Mouse (Mus musculus) brown adipose tissue, adult 24 weeks (tissue): ENCODE results near the gene Tpmt. TPM values are rescaled to one million over a fixed set of nuclear protein-coding genes. Genes with fewer than 3 reads are reported as not detected.

Experiments used
- H3K27ac ChIP-seq: fragments of 200-500 bp; replicated peaks from 2 replicates; pipeline ENCODE4 v1.5.1; 2012; ENCODE audit warnings: low read depth, mild to moderate bottlenecking, low read length
- H3K4me1 ChIP-seq: fragments of 200-500 bp; 2 replicates; pipeline ENCODE4 v1.6.1; 2012; ENCODE audit warnings: low read length, mixed read lengths; ENCODE audit not compliant: control insufficient read depth, insufficient read depth, insufficient read length
- H3K4me3 ChIP-seq: fragments of 200-500 bp; 2 replicates; pipeline ENCODE4 v1.5.1; 2012; ENCODE audit warnings: low read depth, mild to moderate bottlenecking, low read length, moderate library complexity; ENCODE audit not compliant: insufficient read depth
- polyA plus RNA-seq: library from polyadenylated mRNA; stranded (reverse); fragments of >200 nt; gene quantifications from 2 replicates; pipeline ENCODE4 v1.2.4, GENCODE M21; 2012; ENCODE audit not compliant: missing spikeins, insufficient read depth, insufficient read length

The Tpmt gene
- polyA plus RNA-seq, 1 experiment = 32.8 TPM

DNA sequence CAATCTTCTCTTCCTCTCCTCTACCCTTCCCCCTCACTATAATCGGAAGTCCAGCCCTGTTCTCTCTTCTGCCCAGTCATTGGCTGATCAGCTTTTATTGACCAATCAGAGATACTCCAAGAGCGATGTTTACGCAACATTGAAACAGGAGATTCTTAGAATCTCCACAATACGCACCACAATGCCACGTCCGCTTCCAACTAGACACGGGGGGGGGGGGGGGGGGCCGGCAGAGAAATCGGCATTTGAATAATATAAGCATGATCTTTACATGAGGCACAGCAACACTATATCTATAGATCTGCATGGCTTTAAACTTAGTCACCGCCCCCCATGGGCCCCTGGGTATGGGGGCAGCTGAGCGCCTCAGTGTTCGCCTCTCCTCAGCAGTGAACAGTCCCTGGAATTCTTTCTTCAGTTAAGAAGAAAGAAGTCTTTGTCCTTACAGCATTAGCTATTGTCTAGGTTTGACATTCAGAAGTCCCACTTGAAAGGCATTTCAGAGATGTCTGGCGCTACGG is 69.4 kb downstream of the Tpmt start:
- Histone ChIP-seq H3K4me3 (no peak overlapping the region), H3K4me1 (no peaks in the 10 kb centered on the region; the same call in 1 of the 2 replicates), H3K27ac (no peak overlapping the region)

Other genes starting within 250 kb of the Tpmt start
- gene Kif13a, start 114.9 kb downstream of the Tpmt start, polyA plus RNA-seq = 8.9 and 15.1 TPM in 2 replicates
- gene Nhlrc1, start 29.9 kb downstream of the Tpmt start, polyA plus RNA-seq = 0.67 and 1.3 TPM in 2 replicates
- gene Kdm1b, start 1.2 kb downstream of the Tpmt start, polyA plus RNA-seq = 8.2 and 9.6 TPM in 2 replicates
- gene Dek, start 61.5 kb upstream of the Tpmt start, polyA plus RNA-seq = 26.1 and 38.2 TPM in 2 replicates
- 7.7 and 11.8 TPM in 2 replicates for gene Rnf144b, start 77.9 kb upstream of the Tpmt start, polyA plus RNA-seq